Mouse (Mus musculus): ENCODE data around the gene Fam160b1. TPM values are rescaled to one million over a fixed set of nuclear protein-coding genes. Genes with fewer than 3 reads are reported as not detected.
A peak's percentile ranks its signal among the peaks of the same experiment; 100 is the strongest.

Gene Fam160b1
- 1 to 10 TPM; 8.2 to 9.0 TPM for total RNA-seq (2021)
- long read RNA-seq, experiment 1, partial matches to known transcripts, result 0 of 3 reads
- long read RNA-seq, experiment 1, other reads (novel, unspliced or antisense), result 3 of 3 reads
- long read RNA-seq, experiment 2, full-length matches to known transcripts, result 2 of 5 reads
- long read RNA-seq, experiment 2, partial matches to known transcripts, result 1 of 5 reads
- long read RNA-seq, experiment 2, other reads (novel, unspliced or antisense), result 2 of 5 reads

GRCm38 (mm10) chr19:57360341-57361130 lies at the start of gene Fam160b1:
Gene Fam160b1, plus strand, starts transcription at chr19:57360680.
- DNase-seq, result peak; percentile 97

- no peak for DNase-seq
Measured at GRCm38 (mm10) chr19:57313226-57313625, 47.3 kb upstream of the Fam160b1 start.

DNA sequence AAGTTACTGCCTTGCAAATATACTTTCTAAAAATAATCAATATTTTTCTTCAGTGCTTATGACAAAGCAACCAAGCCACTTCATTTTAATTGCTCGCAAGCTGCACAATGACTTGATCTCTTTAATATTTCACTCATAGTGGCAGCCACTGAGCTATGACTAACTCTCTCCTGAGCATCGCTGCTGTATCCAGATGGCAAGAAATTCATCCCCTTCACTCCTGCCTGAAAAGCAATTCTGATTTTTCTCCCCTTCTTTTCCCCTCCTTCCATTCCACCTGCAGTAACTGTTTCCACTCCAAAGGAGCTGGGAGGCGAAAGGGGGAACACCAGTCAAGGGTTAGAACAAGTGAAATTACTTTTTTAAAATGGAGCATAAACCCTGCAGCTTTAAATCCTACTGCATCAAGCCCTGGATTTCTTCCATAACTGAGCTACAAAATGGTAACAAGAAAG lies 46.6 kb upstream of the Fam160b1 start:
- DNase-seq, result no peak

DNA sequence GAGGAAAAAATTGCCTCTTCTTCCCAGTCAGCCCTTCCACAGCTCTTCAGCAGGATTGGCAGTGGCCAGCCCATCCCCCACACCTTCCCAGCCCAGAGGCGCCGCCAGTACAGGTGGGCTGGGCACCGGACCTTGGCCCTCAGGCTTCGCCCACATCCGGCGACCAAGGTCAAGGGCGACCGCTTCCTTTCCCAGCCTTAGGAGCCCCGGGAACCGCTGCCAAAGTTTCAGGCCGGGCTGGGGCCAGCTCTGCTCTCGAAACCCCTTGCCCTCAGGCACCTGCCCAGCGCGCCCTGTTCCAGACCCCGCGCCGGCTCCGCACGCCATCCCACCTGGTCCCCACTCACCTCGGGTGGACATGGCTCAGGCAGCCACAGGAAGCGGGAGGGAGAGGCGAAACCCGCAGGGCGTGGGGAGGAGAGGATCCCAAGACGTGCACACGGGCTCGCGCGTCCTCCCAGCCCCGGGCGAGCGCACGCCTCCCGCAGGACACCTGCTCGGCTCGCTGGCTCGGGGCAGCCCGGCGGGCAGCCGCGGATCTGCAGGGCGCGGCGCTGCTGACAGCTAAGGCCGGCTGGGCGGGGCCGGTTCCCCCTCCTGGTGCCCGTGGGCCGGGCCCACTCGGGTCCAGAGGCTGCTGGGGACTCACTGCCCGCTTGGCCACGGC lies 46.0 kb upstream of the Fam160b1 start, which contains the start of gene Ablim1:
TSS of gene Ablim1 (minus strand) at position 574 of the 667 bp plus-strand sequence.
- peak; percentile 51 for DNase-seq

GRCm38 (mm10) chr19:57315013-57315565 lies 45.4 kb upstream of the Fam160b1 start:
- no peak for DNase-seq

GRCm38 (mm10) chr19:57316597-57316996 lies 43.9 kb upstream of the Fam160b1 start:
- no peak for DNase-seq

DNA sequence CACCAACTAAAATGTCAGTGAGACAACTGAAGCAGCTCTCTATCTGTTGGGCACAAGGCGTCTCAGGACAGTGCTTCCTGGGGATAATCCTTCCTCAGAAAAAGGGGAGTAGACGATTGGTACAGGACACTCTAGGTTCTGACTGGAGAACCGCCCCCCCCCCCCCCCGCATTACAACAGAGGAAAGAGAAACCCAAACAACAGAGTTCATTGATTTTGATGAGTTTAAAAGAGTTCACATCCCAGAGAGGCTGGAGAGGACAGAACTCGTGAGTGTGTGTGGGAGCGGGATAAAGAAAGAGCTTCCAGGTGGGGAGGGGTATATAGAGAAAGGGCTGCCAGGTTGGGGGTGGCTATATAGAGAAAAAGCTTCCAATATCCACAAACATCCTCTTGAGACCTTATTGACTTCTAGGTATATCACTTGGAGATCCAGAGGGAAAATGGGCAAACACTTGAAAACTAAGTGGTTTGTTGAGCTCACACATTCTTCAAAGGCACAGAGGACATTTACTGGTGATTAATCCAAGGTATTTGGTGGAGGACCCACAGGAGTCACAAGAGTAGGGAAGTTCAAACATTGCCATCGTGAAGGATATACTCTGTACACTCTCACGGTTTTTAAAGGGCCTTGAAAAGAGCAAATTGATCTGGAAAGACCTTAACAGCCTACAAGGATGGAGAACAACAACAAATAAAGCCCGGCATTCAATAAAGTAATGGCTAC lies 39.7 kb upstream of the Fam160b1 start:
- DNase-seq, result no peak

DNA sequence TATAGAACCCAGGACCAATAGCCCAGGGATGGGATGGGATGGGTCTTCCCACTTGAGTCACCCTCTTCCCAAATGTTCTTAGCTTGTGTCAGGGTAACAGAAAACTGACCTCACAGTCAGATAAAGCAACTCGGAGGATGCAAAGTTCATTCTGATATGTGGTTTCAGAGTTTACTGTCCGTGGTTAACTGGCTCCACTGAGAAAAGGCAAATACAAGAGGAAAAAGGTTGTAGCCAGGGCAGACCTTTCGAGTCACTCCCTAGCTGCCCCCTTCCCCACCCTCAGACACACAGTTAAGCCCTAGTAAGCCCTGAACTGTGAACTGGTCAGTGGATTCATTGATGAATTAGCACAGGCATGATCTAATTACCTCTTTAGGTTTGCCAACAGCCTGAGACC lies 38.6 kb upstream of the Fam160b1 start:
- DNase-seq, result no peak

DNA sequence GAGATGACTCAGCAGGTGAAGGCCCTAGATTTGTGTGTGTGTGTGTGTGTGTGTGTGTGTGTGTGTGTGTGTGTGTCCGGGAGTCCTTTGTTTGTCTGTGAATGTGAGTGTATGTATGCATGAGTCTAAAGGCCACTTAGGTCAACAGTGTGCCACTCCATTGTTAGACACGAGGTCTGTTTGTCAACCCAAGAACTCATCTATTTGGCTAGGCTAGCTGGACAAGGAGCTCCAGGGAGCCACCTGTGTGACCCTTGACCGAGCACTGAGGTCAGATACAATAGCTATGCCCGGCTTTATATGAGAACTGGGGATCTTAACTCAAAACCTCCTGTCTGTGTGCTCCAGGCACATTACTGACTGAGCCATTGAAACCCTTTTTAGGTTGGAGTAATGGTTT lies 38.0 kb upstream of the Fam160b1 start:
- no peak for DNase-seq

GRCm38 (mm10) chr19:57323087-57323486 lies 37.4 kb upstream of the Fam160b1 start:
- DNase-seq, result no peak

- DNase-seq, result peak; percentile 14
Measured at GRCm38 (mm10) chr19:57325748-57326300, 34.7 kb upstream of the Fam160b1 start.

DNA sequence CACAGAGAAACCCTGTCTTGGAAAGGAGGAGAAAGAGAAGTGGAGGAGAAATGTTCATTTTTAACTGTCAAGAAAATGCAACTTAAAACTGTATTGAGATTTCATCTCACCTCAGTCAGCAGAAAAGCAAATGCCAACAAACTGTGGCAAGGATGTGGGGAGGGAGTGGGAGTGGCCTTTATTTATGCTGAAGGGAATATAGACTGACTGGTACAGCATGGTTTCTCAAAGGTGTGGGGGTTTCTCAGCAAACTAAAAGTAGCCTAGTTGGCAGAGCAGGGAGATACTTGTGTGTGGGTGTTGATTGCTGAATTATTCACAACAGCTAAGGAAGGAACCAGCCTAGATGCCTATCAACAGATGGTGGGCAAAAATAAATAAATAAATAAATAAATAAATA lies 32.8 kb upstream of the Fam160b1 start:
- DNase-seq, result no peak

GRCm38 (mm10) chr19:57328269-57328668 lies 32.2 kb upstream of the Fam160b1 start:
- DNase-seq, result no peak

DNA sequence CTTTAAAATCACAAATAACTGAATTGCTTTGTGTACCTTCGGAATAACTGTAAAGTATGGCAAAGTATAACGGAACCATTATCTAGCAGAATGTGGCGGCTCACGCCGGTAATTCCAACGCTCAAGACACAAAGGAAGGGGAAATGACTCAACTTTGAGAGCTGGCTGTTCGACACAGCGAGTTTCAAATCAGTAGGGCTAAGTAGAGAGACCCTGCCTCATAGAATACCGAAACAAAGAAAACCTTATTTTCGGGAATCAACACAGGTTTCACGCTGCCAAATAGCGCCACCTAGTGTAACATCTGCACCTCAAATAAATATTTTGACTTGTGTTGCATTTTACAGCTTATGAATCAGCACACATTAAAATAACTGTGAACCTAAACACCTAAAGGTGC lies 31.7 kb upstream of the Fam160b1 start:
- DNase-seq, result no peak

DNA sequence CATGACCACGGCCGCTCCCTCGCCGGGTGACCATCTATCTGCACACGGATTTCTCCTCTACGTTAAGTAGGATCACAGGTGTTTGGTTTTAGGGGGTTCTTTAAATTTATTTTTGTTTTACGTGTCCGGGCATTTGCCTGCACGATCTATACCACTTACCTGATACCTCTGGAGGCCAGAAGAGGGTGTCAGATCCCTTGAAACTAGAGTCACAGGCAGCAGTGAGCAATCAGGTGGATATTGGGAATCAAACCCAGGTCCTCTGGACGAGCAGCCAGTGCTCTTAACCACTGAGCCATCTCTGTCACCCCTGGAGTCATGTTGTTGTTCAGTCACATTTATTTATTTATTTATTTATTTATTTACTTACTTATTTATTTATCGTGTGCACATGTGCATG lies 30.2 kb upstream of the Fam160b1 start:
- no peak for DNase-seq

GRCm38 (mm10) chr19:57331237-57331636 lies 29.2 kb upstream of the Fam160b1 start:
- DNase-seq, result no peak

- no peak for DNase-seq
Measured at GRCm38 (mm10) chr19:57333356-57333755, 27.1 kb upstream of the Fam160b1 start.

DNA sequence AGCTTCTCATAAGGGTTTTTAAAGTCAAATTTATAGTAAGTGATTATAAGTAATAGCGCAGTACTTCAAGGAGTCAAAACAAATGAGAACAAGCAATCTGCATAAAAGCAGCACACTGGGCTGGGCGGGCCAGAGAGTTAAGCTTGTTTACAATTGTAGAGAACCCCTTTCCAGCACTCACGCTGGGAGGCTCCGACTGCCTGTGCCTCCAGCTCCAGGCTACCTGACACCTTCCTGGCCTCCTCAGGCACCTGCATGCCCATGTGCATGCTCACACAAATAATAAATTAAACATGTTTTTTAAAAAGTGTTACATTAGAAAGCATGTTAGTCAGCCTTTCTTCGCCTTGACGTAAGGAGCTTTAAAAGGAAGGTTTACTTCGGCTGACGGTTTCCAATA lies 25.3 kb upstream of the Fam160b1 start:
- DNase-seq, result no peak

DNA sequence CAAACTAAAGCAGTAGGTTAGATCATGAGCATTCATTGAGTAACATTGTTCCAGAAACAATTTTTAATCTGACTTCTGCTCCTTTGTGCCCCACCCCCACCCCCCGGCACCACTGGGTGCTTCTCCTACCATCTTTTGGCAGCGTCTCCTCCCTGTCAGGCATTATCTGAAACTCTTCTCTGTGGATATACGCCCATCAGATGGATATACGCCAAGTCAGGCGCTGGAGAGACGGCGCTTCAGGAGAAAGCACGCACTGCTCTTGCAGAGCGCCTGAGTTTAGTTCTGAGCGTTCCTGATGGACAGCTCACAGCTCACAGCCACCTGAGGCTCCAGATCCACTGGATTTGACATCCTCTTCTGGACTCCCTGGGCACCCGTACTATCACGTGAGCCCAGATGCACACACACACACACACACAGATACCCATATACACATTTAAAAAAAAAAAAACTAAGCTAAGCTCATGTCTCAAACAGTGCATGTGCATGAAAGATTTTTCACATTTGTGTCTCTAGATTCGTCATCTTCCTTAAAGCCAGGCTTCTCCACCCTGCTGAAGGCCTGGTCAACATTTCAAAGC lies 21.1 kb upstream of the Fam160b1 start:
- DNase-seq, result no peak

GRCm38 (mm10) chr19:57340900-57341742 lies 19.4 kb upstream of the Fam160b1 start:
- DNase-seq, result no peak

Measured in gastrocnemius, postnatal 25 days (tissue).